Mouse (Mus musculus): ENCODE measurements around the gene Ikzf3. TPM values are rescaled to one million over a fixed set of nuclear protein-coding genes. Genes with fewer than 3 reads are reported as not detected.

The Ikzf3 gene
- polyA plus RNA-seq (2011; ENCODE audit: insufficient read depth, insufficient read length, low replicate concordance, missing spikeins), result 13.3 and 41.7 TPM in 2 replicates

GRCm38 (mm10) chr11:98545711-98546231, at the start of gene Ikzf3:
Gene Ikzf3, minus strand, starts transcription at chr11:98546031.
- H3K27ac ChIP-seq (ENCODE audit: control insufficient read depth, insufficient read depth, low read depth, low read length, poor library complexity), result peak within 1 kb of the TSS; percentile 97

GRCm38 (mm10) chr11:98595473-98595872, 49.6 kb upstream of the Ikzf3 start:
- Histone ChIP-seq H3K27ac (ENCODE audit: control insufficient read depth, insufficient read depth, low read depth, low read length, poor library complexity) (no peak overlapping the region), H3K4me1 (ENCODE audit: control insufficient read depth, insufficient read depth, low read length) (no peaks in the 10 kb centered on the region; the same call in 1 of the 2 replicates), H3K4me3 (replicated peaks; ENCODE audit: control insufficient read depth, low read depth, low read length) (no peak overlapping the region)
- WGBS, result 59% methylated on average over 10 of the region's 10 CpGs
- TF ChIP-seq POLR2A (IDR thresholded peaks at IDR 0.05; ENCODE audit: borderline replicate concordance, control insufficient read depth, low read depth, low read length) (no peak), CTCF (IDR thresholded peaks at IDR 0.05; ENCODE audit: control insufficient read depth, insufficient read depth, low read length) (no peak)

More at GRCm38 (mm10) chr11:98545711-98546231, at the start of gene Ikzf3:
- TF ChIP-seq POLR2A (IDR thresholded peaks at IDR 0.05; ENCODE audit: borderline replicate concordance, control insufficient read depth, low read depth, low read length), result peak; percentile 67
- TF ChIP-seq CTCF (IDR thresholded peaks at IDR 0.05; ENCODE audit: control insufficient read depth, insufficient read depth, low read length), result no peak
- Histone ChIP-seq H3K4me1 (ENCODE audit: control insufficient read depth, insufficient read depth, low read length) (peaks cover 2% of the 10 kb centered on the region; the same call in 1 of the 2 replicates), H3K4me3 (replicated peaks; ENCODE audit: control insufficient read depth, low read depth, low read length) (peak within 1 kb of the TSS; percentile 60)
- WGBS, result 1% methylated on average over 58 of the region's 58 CpGs

GRCm38 (mm10) chr11:98595021-98595420, 49.2 kb upstream of the Ikzf3 start:
- H3K27ac ChIP-seq (ENCODE audit: control insufficient read depth, insufficient read depth, low read depth, low read length, poor library complexity), result no peak overlapping the region
- TF ChIP-seq CTCF (IDR thresholded peaks at IDR 0.05; ENCODE audit: control insufficient read depth, insufficient read depth, low read length), result no peak
- WGBS, result 42% methylated on average over 6 of the region's 6 CpGs
- H3K4me1 ChIP-seq (ENCODE audit: control insufficient read depth, insufficient read depth, low read length), result no peaks in the 10 kb centered on the region; the same call in 1 of the 2 replicates
- no peak overlapping the region for H3K4me3 ChIP-seq (replicated peaks; ENCODE audit: control insufficient read depth, low read depth, low read length)

GRCm38 (mm10) chr11:98590548-98591445, 45.0 kb upstream of the Ikzf3 start:
- Histone ChIP-seq H3K27ac (ENCODE audit: control insufficient read depth, insufficient read depth, low read depth, low read length, poor library complexity) (no peak overlapping the region), H3K4me3 (replicated peaks; ENCODE audit: control insufficient read depth, low read depth, low read length) (no peak overlapping the region), H3K4me1 (ENCODE audit: control insufficient read depth, insufficient read depth, low read length) (peaks cover 4% of the 10 kb centered on the region)
- 79% methylated on average over 19 of the region's 19 CpGs for WGBS
- TF ChIP-seq CTCF (IDR thresholded peaks at IDR 0.05; ENCODE audit: control insufficient read depth, insufficient read depth, low read length) (no peak), POLR2A (IDR thresholded peaks at IDR 0.05; ENCODE audit: borderline replicate concordance, control insufficient read depth, low read depth, low read length) (no peak)

- TF ChIP-seq POLR2A (IDR thresholded peaks at IDR 0.05; ENCODE audit: borderline replicate concordance, control insufficient read depth, low read depth, low read length), result no peak
- TF ChIP-seq CTCF (IDR thresholded peaks at IDR 0.05; ENCODE audit: control insufficient read depth, insufficient read depth, low read length), result no peak
- no peak overlapping the region for H3K27ac ChIP-seq (ENCODE audit: control insufficient read depth, insufficient read depth, low read depth, low read length, poor library complexity)
- H3K4me1 ChIP-seq (ENCODE audit: control insufficient read depth, insufficient read depth, low read length), result peaks cover 4% of the 10 kb centered on the region
- 78% methylated on average over 8 of the region's 8 CpGs for WGBS
- no peak overlapping the region for H3K4me3 ChIP-seq (replicated peaks; ENCODE audit: control insufficient read depth, low read depth, low read length)
These were observed 43.5 kb upstream of the Ikzf3 start for GRCm38 (mm10) chr11:98589306-98589705.

- Histone ChIP-seq H3K4me1 (ENCODE audit: control insufficient read depth, insufficient read depth, low read length) (peaks cover 4% of the 10 kb centered on the region), H3K27ac (ENCODE audit: control insufficient read depth, insufficient read depth, low read depth, low read length, poor library complexity) (no peak overlapping the region; the same call in 1 of the 2 replicates), H3K4me3 (replicated peaks; ENCODE audit: control insufficient read depth, low read depth, low read length) (no peak overlapping the region)
- 46% methylated on average over 6 of the region's 6 CpGs for WGBS
- no peak for TF ChIP-seq POLR2A (IDR thresholded peaks at IDR 0.05; ENCODE audit: borderline replicate concordance, control insufficient read depth, low read depth, low read length)
- no peak for TF ChIP-seq CTCF (IDR thresholded peaks at IDR 0.05; ENCODE audit: control insufficient read depth, insufficient read depth, low read length)
These were observed 43.0 kb upstream of the Ikzf3 start for GRCm38 (mm10) chr11:98588833-98589281.

- peaks cover 4% of the 10 kb centered on the region for H3K4me1 ChIP-seq (ENCODE audit: control insufficient read depth, insufficient read depth, low read length)
- peak overlapping the region; percentile 67 for H3K4me3 ChIP-seq (replicated peaks; ENCODE audit: control insufficient read depth, low read depth, low read length)
- peak overlapping the region; percentile 94 for H3K27ac ChIP-seq (ENCODE audit: control insufficient read depth, insufficient read depth, low read depth, low read length, poor library complexity)
- whole genome bisulfite sequencing, result 11% methylated on average over 20 of the region's 20 CpGs
- no peak for TF ChIP-seq POLR2A (IDR thresholded peaks at IDR 0.05; ENCODE audit: borderline replicate concordance, control insufficient read depth, low read depth, low read length)
- no peak for TF ChIP-seq CTCF (IDR thresholded peaks at IDR 0.05; ENCODE audit: control insufficient read depth, insufficient read depth, low read length)
These were observed 42.1 kb upstream of the Ikzf3 start for GRCm38 (mm10) chr11:98587684-98588546.

Measured in bone marrow, adult 2 months (tissue).